16 mouse cellular contexts compared by ENCODE assay signal in genomic region chr6:67481012-67481411, GRCm38 (mm10). TPM values are rescaled to one million over a fixed set of nuclear protein-coding genes. Genes with fewer than 3 reads are reported as not detected.
DNase-seq lines count a peak whose midpoint lies in the region; ATAC-seq and TF ChIP-seq lines count a peak whose summit lies in the region.
"Had no signal": no experiment of that assay in that cellular context is flagged by ENCODE, and none has a peak within 500 bp of the region (broad histone marks: within the 10 kb centered on the region; RNA-seq: fewer than 3 reads in every experiment).

No protein-coding gene starts in this region.

- H3K9ac ChIP-seq in embryonic facial prominence, embryonic 11.5 days (replicated peaks; ENCODE audit: low read length) = no peak overlapping the region
- H3K9ac ChIP-seq in ES-E14 (ENCODE audit: insufficient read depth, low read depth, low read length, poor library complexity, severe bottlenecking) = no peak overlapping the region
- H3K9ac ChIP-seq: embryonic facial prominence, embryonic 15.5 days; hindbrain, embryonic 14.5 days had no signal

- no peak overlapping the region for H3K27ac ChIP-seq in embryonic facial prominence, embryonic 11.5 days (replicated peaks; ENCODE audit: low read depth, low read length)
- no peak overlapping the region for H3K27ac ChIP-seq in embryonic facial prominence, embryonic 10.5 days (replicated peaks)
- H3K27ac ChIP-seq in ES-E14 (ENCODE audit: insufficient read depth, low read depth, low read length, poor library complexity, severe bottlenecking) = no peak overlapping the region
- H3K27ac ChIP-seq in kidney, adult 2 months (ENCODE audit: insufficient read depth, low read depth, low read length) = no peak overlapping the region
- no peak overlapping the region for H3K27ac ChIP-seq in cerebellum, adult 2 months (ENCODE audit: insufficient read depth, low read length)
- H3K27ac ChIP-seq: embryonic facial prominence, embryonic 15.5 days; hindbrain, embryonic 14.5 days; layer of hippocampus, adult 2 months; macrophage had no signal

- no peak for ATAC-seq in embryonic facial prominence, embryonic 11.5 days (replicated peaks; ENCODE audit: insufficient number of reproducible peaks, low FRiP score, low TSS enrichment, low read depth)
- ATAC-seq: midbrain, embryonic 16.5 days had no signal

- H3K36me3 ChIP-seq in embryonic facial prominence, embryonic 11.5 days (replicated peaks; ENCODE audit: control insufficient read depth, insufficient read depth, low read depth, low read length) = no peaks in the 10 kb centered on the region
- no peaks in the 10 kb centered on the region for H3K36me3 ChIP-seq in embryonic facial prominence, embryonic 10.5 days (replicated peaks)
- no peaks in the 10 kb centered on the region for H3K36me3 ChIP-seq in ES-E14 (ENCODE audit: control insufficient read depth, insufficient read depth, low read length, poor library complexity, severe bottlenecking)
- no peaks in the 10 kb centered on the region for H3K36me3 ChIP-seq in kidney, adult 2 months (ENCODE audit: control insufficient read depth, insufficient read depth, low read length)
- H3K36me3 ChIP-seq: embryonic facial prominence, embryonic 15.5 days had no signal

- H3K4me3 ChIP-seq in embryonic facial prominence, embryonic 11.5 days (ENCODE audit: low read depth, low read length) = no peak overlapping the region
- no peak overlapping the region for H3K4me3 ChIP-seq in embryonic facial prominence, embryonic 10.5 days
- H3K4me3 ChIP-seq in ES-E14 (ENCODE audit: insufficient read depth in 1 of 2, low read depth in 1 of 2, low read length in 2 of 2, poor library complexity in 1 of 2, severe bottlenecking in 1 of 2) = no peak overlapping the region
- no peak overlapping the region for H3K4me3 ChIP-seq in kidney, adult 2 months (ENCODE audit: insufficient read depth, low read depth, low read length)
- H3K4me3 ChIP-seq in lung, adult 2 months (replicated peaks; ENCODE audit: extremely low read depth, low read depth, low read length) = no peak overlapping the region
- no peak overlapping the region for H3K4me3 ChIP-seq in cerebellum, adult 2 months (replicated peaks; ENCODE audit: insufficient read depth, low read depth, low read length)
- H3K4me3 ChIP-seq: embryonic facial prominence, embryonic 15.5 days; layer of hippocampus, adult 2 months had no signal

- H3K4me2 ChIP-seq in embryonic facial prominence, embryonic 11.5 days (ENCODE audit: low read depth, low read length) = no peak overlapping the region
- H3K4me2 ChIP-seq: embryonic facial prominence, embryonic 15.5 days; hindbrain, embryonic 14.5 days had no signal

- DNase-seq in embryonic facial prominence, embryonic 11.5 days (ENCODE audit: low spot score) = peak; percentile 19
- no peak for DNase-seq in embryonic facial prominence, embryonic 10.5 days (ENCODE audit: low spot score)
- DNase-seq in ES-E14 (ENCODE audit: low read depth, low spot score) = peak; percentile 4
- DNase-seq in kidney, adult 2 months = peak; percentile 74
- DNase-seq in lung, adult 2 months = peak; percentile 9
- no peak for DNase-seq in ovary, postnatal 14 days (ENCODE audit: low spot score)
- no peak for DNase-seq in cerebellum, adult 2 months
- DNase-seq in left cerebral cortex, postnatal 10 days (ENCODE audit: extremely low spot score in 1 of 2, low spot score in 2 of 2) = no peak
- DNase-seq: cerebellum, adult 8-10 months had no signal

- no peaks in the 10 kb centered on the region for H3K4me1 ChIP-seq in embryonic facial prominence, embryonic 11.5 days (ENCODE audit: control insufficient read depth, insufficient read depth, low read length)
- H3K4me1 ChIP-seq in embryonic facial prominence, embryonic 10.5 days = no peaks in the 10 kb centered on the region
- no peaks in the 10 kb centered on the region for H3K4me1 ChIP-seq in ES-E14 (ENCODE audit: control insufficient read depth in 2 of 2, insufficient read depth in 2 of 2, low read length in 2 of 2, poor library complexity in 1 of 2)
- H3K4me1 ChIP-seq in kidney, adult 2 months (ENCODE audit: control insufficient read depth, insufficient read depth, low read length) = no peaks in the 10 kb centered on the region
- no peaks in the 10 kb centered on the region for H3K4me1 ChIP-seq in lung, adult 2 months (ENCODE audit: control insufficient read depth, insufficient read depth, low read length)
- H3K4me1 ChIP-seq in cerebellum, adult 2 months (ENCODE audit: control insufficient read depth, insufficient read depth, low read length) = no peaks in the 10 kb centered on the region
- H3K4me1 ChIP-seq: embryonic facial prominence, embryonic 15.5 days had no signal

- H3K9me3 ChIP-seq in embryonic facial prominence, embryonic 11.5 days (replicated peaks; ENCODE audit: control insufficient read depth, low read length) = no peaks in the 10 kb centered on the region
- H3K9me3 ChIP-seq in embryonic facial prominence, embryonic 10.5 days = no peaks in the 10 kb centered on the region
- H3K9me3 ChIP-seq in ES-E14 (ENCODE audit: control insufficient read depth, insufficient read depth, low read depth, low read length) = no peaks in the 10 kb centered on the region
- H3K9me3 ChIP-seq: embryonic facial prominence, embryonic 15.5 days had no signal

- H3K27me3 ChIP-seq in embryonic facial prominence, embryonic 11.5 days (ENCODE audit: control insufficient read depth, insufficient read depth, low read length) = no peaks in the 10 kb centered on the region
- no peaks in the 10 kb centered on the region for H3K27me3 ChIP-seq in embryonic facial prominence, embryonic 10.5 days (replicated peaks; ENCODE audit: low read depth, poor library complexity, severe bottlenecking)
- no peaks in the 10 kb centered on the region for H3K27me3 ChIP-seq in kidney, adult 2 months (replicated peaks; ENCODE audit: control insufficient read depth, insufficient read depth, low read length)
- H3K27me3 ChIP-seq in cerebellum, adult 2 months (ENCODE audit: control insufficient read depth, insufficient read depth, low read length) = no peaks in the 10 kb centered on the region
- H3K27me3 ChIP-seq: embryonic facial prominence, embryonic 15.5 days had no signal

- no peak for TF ChIP-seq CTCF in kidney, adult 2 months (conservative IDR thresholded peaks at IDR 0.05; ENCODE audit: insufficient read depth, insufficient read length, low read depth, low read length)
- TF ChIP-seq CTCF in lung, adult 2 months (IDR thresholded peaks at IDR 0.05; ENCODE audit: insufficient read depth, low read length) = no peak
- no peak for TF ChIP-seq CTCF in cerebellum, adult 2 months (IDR thresholded peaks at IDR 0.05; ENCODE audit: borderline replicate concordance, insufficient read depth, low read depth, low read length)

- no peak for TF ChIP-seq POLR2A in kidney, adult 2 months (IDR thresholded peaks at IDR 0.05; ENCODE audit: low read depth, low read length)
- TF ChIP-seq POLR2A in lung, adult 2 months (IDR thresholded peaks at IDR 0.05; ENCODE audit: borderline replicate concordance, extremely low read depth, low read depth, low read length) = no peak
- no peak for TF ChIP-seq POLR2A in cerebellum, adult 2 months (IDR thresholded peaks at IDR 0.05; ENCODE audit: borderline replicate concordance, insufficient read depth, low read length)

- intact Hi-C loops in left cerebral cortex, postnatal 10 days (cut with DNase I) = no loop called here

- in situ Hi-C loops in ES-E14 (cut with MboI; ENCODE audit: low sequenced_read_pairs in 2 of 2, unreplicated experiment in 2 of 2) = no loop called here

- WGBS in embryonic facial prominence, embryonic 11.5 days = 54% methylated on average over 2 of the region's 2 CpGs
- WGBS in embryonic facial prominence, embryonic 10.5 days = 61% methylated on average over 2 of the region's 2 CpGs
- WGBS in kidney, adult 2 months = 30% methylated on average over 2 of the region's 2 CpGs
- WGBS in lung, adult 2 months = 48% methylated on average over 2 of the region's 2 CpGs
- WGBS in cerebellum, adult 2 months = 69% methylated on average over 2 of the region's 2 CpGs

TF ChIP-seq in ES-E14, 5 proteins besides CTCF, POLR2A, EP300 and RAD21:
- TF ChIP-seq HCFC1 (IDR thresholded peaks at IDR 0.05; ENCODE audit: borderline replicate concordance, insufficient read depth, low read length) (no peak), ZNF384 (IDR thresholded peaks at IDR 0.05; ENCODE audit: low read depth, low read length) (no peak), MAFK (IDR thresholded peaks at IDR 0.05; ENCODE audit: insufficient read depth, low read depth, low read length) (no peak), CHD2 (IDR thresholded peaks at IDR 0.05; ENCODE audit: low read depth, low read length) (no peak), ZC3H11A (IDR thresholded peaks at IDR 0.05; ENCODE audit: borderline replicate concordance, low read depth, low read length) (no peak)

RNA-seq across cellular contexts. Expression of gene Il23r, which starts 10.6 kb away (rescaled TPM):
- polyA plus RNA-seq in embryonic facial prominence, embryonic 11.5 days (2014; fragmentation: Nextera tagmentation; extraction: Ambion mirVana) = not detected in 2 replicates
- polyA plus RNA-seq in embryonic facial prominence, embryonic 10.5 days (2016; fragmentation: Nextera tagmentation; extraction: Ambion mirVana) = not detected in 2 replicates
- total RNA-seq in ES-E14 (2012; rRNA removed) = 0.09 and 0.11 TPM in 2 replicates
- not detected in 2 replicates for polyA plus RNA-seq in kidney, adult 2 months (2012; rRNA removed)
- polyA plus RNA-seq in lung, adult 2 months (2012; rRNA removed) = 0.11 TPM in 1 of 2 replicates, not detected in the other
- 0.03 and 0.08 TPM in 2 replicates for polyA plus RNA-seq in cerebellum, adult 2 months (2012; rRNA removed)
- total RNA-seq in left cerebral cortex, postnatal 10 days (2021) = under 1 TPM in 1 of 2 experiments, not detected in 1; 0.14 TPM
- total RNA-seq: layer of hippocampus, adult 2 months; left cerebral cortex, postnatal 14 days had no signal
- polyA plus RNA-seq: C2C12; embryonic facial prominence, embryonic 15.5 days; hindbrain, embryonic 14.5 days; midbrain, embryonic 16.5 days had no signal

RNA-seq across cellular contexts. Expression of gene Tacstd2, which starts 54.6 kb away (rescaled TPM):
- polyA plus RNA-seq in embryonic facial prominence, embryonic 11.5 days (2014; fragmentation: Nextera tagmentation; extraction: Ambion mirVana) = 11.5 and 14.5 TPM in 2 replicates
- polyA plus RNA-seq in embryonic facial prominence, embryonic 10.5 days (2016; fragmentation: Nextera tagmentation; extraction: Ambion mirVana) = 6.7 and 9.8 TPM in 2 replicates
- total RNA-seq in ES-E14 (2012; rRNA removed) = 4.6 and 6.4 TPM in 2 replicates
- 43.5 and 52.5 TPM in 2 replicates for polyA plus RNA-seq in kidney, adult 2 months (2012; rRNA removed)
- polyA plus RNA-seq in lung, adult 2 months (2012; rRNA removed) = 83.6 and 97.3 TPM in 2 replicates
- 0.25 and 0.29 TPM in 2 replicates for polyA plus RNA-seq in cerebellum, adult 2 months (2012; rRNA removed)
- total RNA-seq in left cerebral cortex, postnatal 10 days (2021) = 1 to 10 TPM in 1 of 2 experiments, under 1 TPM in 1; 0.20 to 1.0 TPM
- polyA plus RNA-seq: C2C12 had no signal

Comparison
In these comparisons a context has a peak if more than half of its experiments do, and no peak if none do; other contexts are left out.
1. DNase-seq: peak in embryonic facial prominence, embryonic 11.5 days (single experiment), ES-E14 (single experiment), kidney, adult 2 months (single experiment) and lung, adult 2 months (single experiment); none in embryonic facial prominence, embryonic 10.5 days (single experiment), ovary, postnatal 14 days (single experiment), cerebellum, adult 2 months (0 of 2) and left cerebral cortex, postnatal 10 days (0 of 2).